Mouse (Mus musculus): ENCODE results near the gene Phka2. TPM values are rescaled to one million over a fixed set of nuclear protein-coding genes. Genes with fewer than 3 reads are reported as not detected.

The Phka2 gene
- polyA plus RNA-seq, 1 experiment from 2014 or later: 10.0 TPM

DNA sequence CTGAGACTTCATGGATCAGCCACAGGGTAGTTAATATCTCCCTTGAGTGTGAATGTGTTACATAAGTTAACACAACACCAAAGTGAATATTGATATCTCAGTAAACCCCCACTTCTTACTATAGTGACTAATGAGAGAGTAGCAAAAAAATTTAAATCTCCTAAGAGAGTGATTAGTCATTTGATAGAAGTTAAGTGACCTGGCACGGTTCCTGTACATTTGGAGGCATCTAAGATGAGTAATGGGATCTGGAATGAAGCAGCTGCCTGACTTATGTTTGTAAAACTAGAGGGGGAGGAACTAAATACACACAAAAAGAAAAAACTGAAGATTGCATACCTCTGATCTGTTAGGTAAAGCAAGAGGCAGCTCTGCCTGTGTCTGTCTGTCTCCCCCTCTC is 7.1 kb downstream of the Phka2 start:
- no peak overlapping the region for H3K27ac ChIP-seq (ENCODE audit: low read depth, low read length)
- no peaks in the 10 kb centered on the region for H3K27me3 ChIP-seq (replicated peaks; ENCODE audit: control insufficient read depth, insufficient read depth, low read length)
- WGBS: 75% methylated on average over 1 of the region's 1 CpGs
- no peak overlapping the region for H3K4me2 ChIP-seq (ENCODE audit: low read length)
- H3K4me1 ChIP-seq (ENCODE audit: control insufficient read depth, insufficient read depth, low read length): no peaks in the 10 kb centered on the region
- H3K4me3 ChIP-seq (ENCODE audit: low read depth, low read length): no peak overlapping the region
- no peak overlapping the region for H3K9ac ChIP-seq (ENCODE audit: low read length)
- DNase-seq (ENCODE audit: low spot score) (no peak), ATAC-seq (no peak)
- no peaks in the 10 kb centered on the region for H3K9me3 ChIP-seq (replicated peaks; ENCODE audit: control insufficient read depth, low read length)
- no peaks in the 10 kb centered on the region for H3K36me3 ChIP-seq (ENCODE audit: control insufficient read depth, insufficient read depth, low read length)

DNA sequence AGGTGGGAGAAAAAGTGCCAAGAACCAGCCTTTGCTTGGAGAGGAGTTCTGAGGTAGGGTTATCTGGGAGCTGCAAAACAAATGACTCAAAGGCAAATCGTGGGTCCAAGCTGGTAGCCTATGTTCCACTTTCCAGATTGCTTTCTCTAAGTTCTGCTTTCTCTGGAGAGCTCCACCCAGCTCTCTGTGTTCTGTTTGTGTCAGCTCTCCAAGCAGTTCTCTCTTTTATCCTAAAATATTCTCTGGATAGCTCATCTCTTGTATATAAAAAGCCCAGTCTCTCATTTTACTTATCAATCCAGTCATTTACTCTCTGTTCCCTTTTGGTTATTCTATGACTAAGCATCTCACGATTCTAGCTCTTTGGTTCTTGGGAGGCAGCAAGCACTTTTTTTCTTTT is 8.2 kb downstream of the Phka2 start:
- Histone ChIP-seq H3K27me3 (replicated peaks; ENCODE audit: control insufficient read depth, insufficient read depth, low read length) (no peaks in the 10 kb centered on the region), H3K36me3 (ENCODE audit: control insufficient read depth, insufficient read depth, low read length) (no peaks in the 10 kb centered on the region), H3K4me3 (ENCODE audit: low read depth, low read length) (no peak overlapping the region), H3K9me3 (replicated peaks; ENCODE audit: control insufficient read depth, low read length) (no peaks in the 10 kb centered on the region), H3K9ac (ENCODE audit: low read length) (no peak overlapping the region), H3K4me2 (ENCODE audit: low read length) (no peak overlapping the region), H3K4me1 (ENCODE audit: control insufficient read depth, insufficient read depth, low read length) (no peaks in the 10 kb centered on the region), H3K27ac (ENCODE audit: low read depth, low read length) (no peak overlapping the region)
- ATAC-seq (no peak), DNase-seq (ENCODE audit: low spot score) (no peak)
- 82% methylated on average over 2 of the region's 2 CpGs for WGBS

DNA sequence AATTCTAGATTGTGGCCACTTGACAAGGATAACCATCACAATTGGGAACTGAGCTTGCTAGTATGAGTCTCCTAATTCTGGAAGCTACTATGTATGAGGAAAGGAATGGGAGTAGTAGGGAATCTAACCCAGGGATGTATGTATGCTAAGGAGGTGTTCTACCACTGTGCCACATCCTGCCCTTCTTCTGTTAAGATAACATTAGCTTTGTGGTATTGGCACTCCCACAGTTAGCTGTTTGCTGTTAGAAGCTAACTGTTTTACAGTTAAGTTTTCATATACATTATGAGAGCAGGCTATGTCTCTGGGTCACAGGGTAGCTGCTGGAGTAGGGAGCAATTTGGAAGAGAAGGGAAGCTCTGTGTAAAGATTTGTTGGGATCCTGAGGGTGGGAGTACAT is 14.1 kb downstream of the Phka2 start:
- Histone ChIP-seq H3K9ac (ENCODE audit: low read length) (no peak overlapping the region), H3K9me3 (replicated peaks; ENCODE audit: control insufficient read depth, low read length) (no peaks in the 10 kb centered on the region), H3K27me3 (replicated peaks; ENCODE audit: control insufficient read depth, insufficient read depth, low read length) (no peaks in the 10 kb centered on the region), H3K4me1 (ENCODE audit: control insufficient read depth, insufficient read depth, low read length) (no peaks in the 10 kb centered on the region), H3K4me3 (ENCODE audit: low read depth, low read length) (no peak overlapping the region), H3K36me3 (ENCODE audit: control insufficient read depth, insufficient read depth, low read length) (no peaks in the 10 kb centered on the region), H3K4me2 (ENCODE audit: low read length) (no peak overlapping the region), H3K27ac (ENCODE audit: low read depth, low read length) (no peak overlapping the region)
- no peak for ATAC-seq
- no peak for DNase-seq (ENCODE audit: low spot score)

DNA sequence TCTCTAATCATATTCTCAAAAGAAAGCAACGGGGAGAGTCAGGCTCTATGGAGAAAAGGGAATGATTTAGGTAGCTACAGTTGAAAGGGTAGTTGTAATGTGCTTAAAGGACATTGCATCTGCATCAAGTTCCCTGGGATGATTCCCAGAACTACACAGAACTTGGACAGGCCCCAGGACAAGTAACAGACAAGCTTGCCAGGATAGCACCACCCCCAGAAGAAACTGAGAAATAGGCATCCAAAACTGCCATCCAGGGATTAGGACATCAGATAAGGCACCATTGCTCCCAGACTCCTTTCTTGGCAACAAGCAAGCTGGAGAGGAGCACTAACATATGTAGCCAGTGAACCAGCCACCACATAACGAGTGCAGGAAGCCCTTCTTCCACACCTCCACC is 40.8 kb downstream of the Phka2 start:
- Histone ChIP-seq H3K4me3 (ENCODE audit: low read depth, low read length) (no peak overlapping the region), H3K27me3 (replicated peaks; ENCODE audit: control insufficient read depth, insufficient read depth, low read length) (no peaks in the 10 kb centered on the region), H3K9ac (ENCODE audit: low read length) (no peak overlapping the region), H3K27ac (ENCODE audit: low read depth, low read length) (no peak overlapping the region), H3K4me2 (ENCODE audit: low read length) (no peak overlapping the region), H3K36me3 (ENCODE audit: control insufficient read depth, insufficient read depth, low read length) (peaks cover 3% of the 10 kb centered on the region; the same call in 1 of the 2 replicates), H3K4me1 (ENCODE audit: control insufficient read depth, insufficient read depth, low read length) (no peaks in the 10 kb centered on the region), H3K9me3 (replicated peaks; ENCODE audit: control insufficient read depth, low read length) (no peaks in the 10 kb centered on the region)
- no peak for DNase-seq (ENCODE audit: low spot score)
- ATAC-seq: no peak
- 59% methylated on average over 2 of the region's 2 CpGs for WGBS

DNA sequence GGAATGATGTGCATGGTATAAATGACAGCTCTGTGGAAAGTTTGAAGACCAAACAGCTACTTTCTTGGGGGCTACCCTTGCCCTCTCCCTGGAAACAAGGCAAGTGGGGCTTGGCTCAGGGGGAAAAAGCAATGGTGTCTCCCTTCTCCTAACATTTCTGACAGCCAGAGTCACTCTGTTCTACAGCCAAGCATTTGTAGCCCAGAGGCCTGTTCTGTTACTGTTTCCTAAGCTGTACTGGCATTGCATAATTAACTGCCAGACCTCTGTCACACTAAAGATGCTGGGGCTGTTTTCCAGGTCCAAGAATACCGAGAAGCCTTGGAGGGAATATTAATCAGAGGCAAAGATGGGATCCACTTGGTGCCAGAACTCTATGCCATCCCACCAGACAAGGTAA is 46.9 kb downstream of the Phka2 start:
- Histone ChIP-seq H3K4me3 (ENCODE audit: low read depth, low read length) (no peak overlapping the region), H3K9me3 (replicated peaks; ENCODE audit: control insufficient read depth, low read length) (no peaks in the 10 kb centered on the region)
- no peak for DNase-seq (ENCODE audit: low spot score)

DNA sequence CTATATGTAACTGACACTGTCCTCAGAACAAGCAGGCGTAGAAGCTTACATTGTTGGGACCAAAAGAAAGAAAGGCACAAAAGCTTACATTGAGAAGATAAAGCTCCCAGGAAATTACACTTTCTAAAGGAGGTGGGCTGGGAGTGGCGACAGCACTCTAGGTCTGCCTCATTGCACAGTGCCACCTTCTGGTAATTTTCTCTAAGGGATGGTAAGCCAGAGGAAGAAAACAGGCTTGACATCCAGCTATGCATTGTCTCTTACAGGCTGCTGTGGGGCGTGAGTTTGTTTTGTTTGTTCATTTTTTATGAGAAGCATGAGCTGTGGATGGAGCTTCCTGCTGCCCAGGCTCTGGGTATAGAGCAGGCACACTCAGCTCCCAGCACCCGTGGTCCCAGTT is 50.1 kb downstream of the Phka2 start:
- Histone ChIP-seq H3K9ac (ENCODE audit: low read length) (no peak overlapping the region), H3K27me3 (replicated peaks; ENCODE audit: control insufficient read depth, insufficient read depth, low read length) (no peaks in the 10 kb centered on the region), H3K9me3 (replicated peaks; ENCODE audit: control insufficient read depth, low read length) (no peaks in the 10 kb centered on the region), H3K4me2 (ENCODE audit: low read length) (no peak overlapping the region), H3K27ac (ENCODE audit: low read depth, low read length) (no peak overlapping the region), H3K36me3 (ENCODE audit: control insufficient read depth, insufficient read depth, low read length) (no peaks in the 10 kb centered on the region), H3K4me3 (ENCODE audit: low read depth, low read length) (no peak overlapping the region), H3K4me1 (ENCODE audit: control insufficient read depth, insufficient read depth, low read length) (no peaks in the 10 kb centered on the region)
- peak; percentile 33 for DNase-seq (ENCODE audit: low spot score)
- ATAC-seq: no peak
- 52% methylated on average over 4 of the region's 4 CpGs for WGBS

More for the DNA sequence above, 46.9 kb downstream of the Phka2 start:
- Histone ChIP-seq H3K36me3 (ENCODE audit: control insufficient read depth, insufficient read depth, low read length) (no peaks in the 10 kb centered on the region), H3K9ac (ENCODE audit: low read length) (no peak overlapping the region), H3K4me2 (ENCODE audit: low read length) (no peak overlapping the region), H3K4me1 (ENCODE audit: control insufficient read depth, insufficient read depth, low read length) (no peaks in the 10 kb centered on the region), H3K27ac (ENCODE audit: low read depth, low read length) (no peak overlapping the region), H3K27me3 (replicated peaks; ENCODE audit: control insufficient read depth, insufficient read depth, low read length) (no peaks in the 10 kb centered on the region)
- WGBS: 77% methylated on average over 1 of the region's 1 CpGs
- no peak for ATAC-seq

DNA sequence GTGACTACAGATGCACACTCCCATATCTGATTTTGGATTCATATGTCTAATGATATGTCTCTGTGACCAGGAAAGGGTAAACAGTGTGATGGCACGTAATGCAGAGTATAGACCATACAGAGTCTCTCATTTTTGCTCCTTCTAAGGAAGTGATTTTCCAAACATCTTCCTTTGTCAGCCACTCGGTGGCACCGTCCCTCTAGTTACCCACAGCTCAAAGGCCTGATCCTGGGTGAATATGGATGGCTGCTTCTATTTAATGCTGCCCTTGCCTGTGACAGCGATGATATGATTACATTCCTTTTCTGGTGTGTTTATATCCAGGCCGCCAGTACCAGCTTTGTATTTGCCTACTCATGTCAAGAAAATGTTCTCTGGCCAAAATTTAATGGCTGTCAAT is 81.6 kb downstream of the Phka2 start:
- no peak overlapping the region for H3K4me3 ChIP-seq (ENCODE audit: low read depth, low read length)
- H3K27ac ChIP-seq (ENCODE audit: low read depth, low read length): no peak overlapping the region
- H3K4me2 ChIP-seq (ENCODE audit: low read length): no peak overlapping the region
- 67% methylated on average over 5 of the region's 5 CpGs for WGBS
- H3K9ac ChIP-seq (ENCODE audit: low read length): no peak overlapping the region
- ATAC-seq (peak; percentile 49; the same call in 1 of the 2 replicates), DNase-seq (ENCODE audit: low spot score) (peak; percentile 44)
- H3K9me3 ChIP-seq (replicated peaks; ENCODE audit: control insufficient read depth, low read length): no peaks in the 10 kb centered on the region
- 0 out of 2 replicates have a peak, but pooled peaks cover 3% of the 10 kb centered on the region for H3K36me3 ChIP-seq (ENCODE audit: control insufficient read depth, insufficient read depth, low read length)
- H3K27me3 ChIP-seq (replicated peaks; ENCODE audit: control insufficient read depth, insufficient read depth, low read length): no peaks in the 10 kb centered on the region
- H3K4me1 ChIP-seq (ENCODE audit: control insufficient read depth, insufficient read depth, low read length): no peaks in the 10 kb centered on the region

DNA sequence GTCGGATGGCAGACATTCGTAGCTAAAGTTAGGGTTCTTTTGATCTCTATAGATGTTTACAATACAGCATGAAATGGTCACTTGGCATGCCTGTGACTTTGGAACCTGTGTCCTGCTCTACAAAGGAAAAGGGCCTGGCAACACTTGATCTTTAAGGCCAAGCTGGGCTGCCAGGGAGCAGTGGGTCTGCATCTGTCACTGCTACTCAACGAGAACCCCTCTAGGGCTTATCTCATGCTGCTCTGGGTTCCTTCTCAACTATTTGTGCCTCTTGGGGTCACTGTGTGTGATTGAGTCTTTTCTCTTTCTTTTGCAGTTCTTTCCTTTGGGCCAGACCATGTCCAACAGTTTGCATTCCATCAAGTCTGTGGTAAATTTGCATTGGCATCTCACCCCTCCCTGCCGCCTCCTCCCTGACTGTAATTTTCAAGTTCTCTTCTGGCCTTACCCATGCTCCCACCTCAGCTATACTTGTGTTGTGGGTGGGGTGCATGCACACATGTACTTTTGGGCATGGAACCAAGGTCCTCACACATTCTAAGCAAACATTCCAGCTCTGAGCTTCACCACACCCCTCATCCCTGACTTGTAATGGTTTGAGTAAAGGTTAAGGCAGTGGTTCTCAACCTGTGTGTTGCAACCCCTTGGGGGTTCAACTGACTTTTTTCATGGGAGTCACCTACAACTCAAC is 82.3 kb downstream of the Phka2 start:
- DNase-seq (ENCODE audit: low spot score): no peak
- WGBS: 88% methylated on average over 4 of the region's 4 CpGs
- no peak for ATAC-seq
- 0 out of 2 replicates have a peak, but pooled peaks cover 3% of the 10 kb centered on the region for H3K36me3 ChIP-seq (ENCODE audit: control insufficient read depth, insufficient read depth, low read length)
- H3K4me3 ChIP-seq (ENCODE audit: low read depth, low read length): no peak overlapping the region
- no peak overlapping the region for H3K9ac ChIP-seq (ENCODE audit: low read length)
- H3K4me2 ChIP-seq (ENCODE audit: low read length): no peak overlapping the region
- H3K27me3 ChIP-seq (replicated peaks; ENCODE audit: control insufficient read depth, insufficient read depth, low read length): no peaks in the 10 kb centered on the region
- H3K27ac ChIP-seq (ENCODE audit: low read depth, low read length): no peak overlapping the region
- H3K4me1 ChIP-seq (ENCODE audit: control insufficient read depth, insufficient read depth, low read length): no peaks in the 10 kb centered on the region
- no peaks in the 10 kb centered on the region for H3K9me3 ChIP-seq (replicated peaks; ENCODE audit: control insufficient read depth, low read length)

DNA sequence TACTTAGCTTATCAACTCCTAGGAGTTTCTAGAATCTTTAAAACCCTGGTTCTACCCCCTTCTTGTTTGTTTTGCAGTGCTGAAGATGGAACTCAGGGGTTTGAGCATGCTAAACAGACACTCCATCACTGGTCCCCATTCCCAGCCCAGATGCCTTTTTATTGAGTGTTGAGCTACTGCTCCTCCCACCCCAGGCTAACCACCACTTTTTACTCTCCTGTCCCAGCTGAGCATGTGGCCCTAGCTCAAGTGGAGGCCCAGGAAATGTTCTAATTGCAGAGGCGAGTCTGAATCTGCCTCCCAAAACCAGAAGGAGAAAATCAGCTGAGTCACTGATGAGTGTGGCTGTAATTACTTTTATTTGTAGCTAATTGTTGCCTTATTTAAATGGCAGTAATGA is 83.1 kb downstream of the Phka2 start:
- no peak overlapping the region for H3K4me2 ChIP-seq (ENCODE audit: low read length)
- no peak overlapping the region for H3K9ac ChIP-seq (ENCODE audit: low read length)
- ATAC-seq (peak; percentile 46; the same call in 1 of the 2 replicates), DNase-seq (ENCODE audit: low spot score) (peak; percentile 22)
- no peaks in the 10 kb centered on the region for H3K4me1 ChIP-seq (ENCODE audit: control insufficient read depth, insufficient read depth, low read length)
- no peaks in the 10 kb centered on the region for H3K27me3 ChIP-seq (replicated peaks; ENCODE audit: control insufficient read depth, insufficient read depth, low read length)
- 49% methylated on average over 1 of the region's 1 CpGs for WGBS
- no peaks in the 10 kb centered on the region for H3K9me3 ChIP-seq (replicated peaks; ENCODE audit: control insufficient read depth, low read length)
- H3K27ac ChIP-seq (ENCODE audit: low read depth, low read length): no peak overlapping the region
- 0 out of 2 replicates have a peak, but pooled peaks cover 3% of the 10 kb centered on the region for H3K36me3 ChIP-seq (ENCODE audit: control insufficient read depth, insufficient read depth, low read length)
- H3K4me3 ChIP-seq (ENCODE audit: low read depth, low read length): no peak overlapping the region
